Mouse (Mus musculus) megakaryocyte progenitor cell, adult 5-6 weeks (primary cell): Measurements from ENCODE around the gene Ppp6r2. TPM values are rescaled to one million over a fixed set of nuclear protein-coding genes. Genes with fewer than 3 reads are reported as not detected.

Source experiments
- ATAC-seq: replicated peaks from 2 replicates; pipeline ENCODE4 v1.8.0; 2016; ENCODE audit warnings: mild to moderate bottlenecking, moderate TSS enrichment, inconsistent platforms; ENCODE audit not compliant: poor library complexity
- total RNA-seq, 2 experiments: library from RNA; stranded (forward) in 1 of 2; stranded (reverse) in 1 of 2; fragments of 157-497, 149-512 nt in 1 of 2; fragments of 200-1000 nt in 1 of 2; gene quantifications; 2 replicates each; pipeline versions ENCODE4 v1.2.3 to v1.2.4; 2015 to 2017

Ppp6r2 gene
- total RNA-seq (2015) = 8.5 and 11.8 TPM in 2 replicates
- total RNA-seq (2017) = 9.8 and 11.2 TPM in 2 replicates

- ATAC-seq = peak; percentile 36
Observed at GRCm38 (mm10) chr15:89210915-89211715, at the start of gene Ppp6r2. Gene Ppp6r2, plus strand, starts transcription at chr15:89211553.

DNA sequence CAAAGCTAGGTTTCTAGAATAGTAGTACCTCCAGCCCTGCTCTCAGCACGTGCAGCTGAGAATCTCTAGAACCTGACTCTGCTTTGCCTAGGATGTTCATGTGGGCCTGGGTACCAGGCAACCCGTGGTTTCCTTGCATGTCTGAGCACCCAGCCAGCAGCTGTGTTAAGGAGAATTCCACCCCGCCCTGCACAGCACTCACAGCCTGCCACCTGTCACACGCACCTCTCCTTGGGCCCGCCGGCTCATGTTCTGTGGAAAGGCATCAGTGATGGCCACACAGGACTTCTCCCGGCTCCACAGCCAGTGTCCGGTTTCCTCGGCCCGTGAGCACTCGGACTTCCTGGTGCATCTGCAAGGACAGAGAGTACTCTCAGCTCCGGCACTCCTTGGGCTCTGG lies 45.9 kb upstream of the Ppp6r2 start:
- no peak for ATAC-seq

DNA sequence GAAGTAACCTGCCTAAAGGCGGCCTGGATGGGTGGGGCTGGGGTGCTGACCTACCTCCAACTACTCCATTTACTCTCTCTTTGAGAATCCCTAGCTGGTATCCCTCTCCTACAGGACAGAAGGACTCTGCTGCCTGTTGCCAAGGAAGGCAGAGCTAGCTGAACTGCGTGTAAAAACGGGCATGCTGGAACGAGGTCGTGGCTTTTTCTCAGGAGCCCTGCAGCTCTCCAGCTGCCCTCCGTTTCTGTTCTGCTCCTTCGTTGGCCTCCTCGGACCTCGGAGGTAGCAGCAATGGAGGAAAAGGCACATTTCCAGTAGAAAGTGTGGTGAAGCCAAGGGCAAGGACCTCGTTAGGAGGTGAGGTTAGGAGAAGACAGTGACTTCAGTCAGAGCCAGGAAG lies 42.4 kb upstream of the Ppp6r2 start:
- ATAC-seq = no peak

GRCm38 (mm10) chr15:89169431-89169830 lies 41.9 kb upstream of the Ppp6r2 start:
- no peak for ATAC-seq

DNA sequence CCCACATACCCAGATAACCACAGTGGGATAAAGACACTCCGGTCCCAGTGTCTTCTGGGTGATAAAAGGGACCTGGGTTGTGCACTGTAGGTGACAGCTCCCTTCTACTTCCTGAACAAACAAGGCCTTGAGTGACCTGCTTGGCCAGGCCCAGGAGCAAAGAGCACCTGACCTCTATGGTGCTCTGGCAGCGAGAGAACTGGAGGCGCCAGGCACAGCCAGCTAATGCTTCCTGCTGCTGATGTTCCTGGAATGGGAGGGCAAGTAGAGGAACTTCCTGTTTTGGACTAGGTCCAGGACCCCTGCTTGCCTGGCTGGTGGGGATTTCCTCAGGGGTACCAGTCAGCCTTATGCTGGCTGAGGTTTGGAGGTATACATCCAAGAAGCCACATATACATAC lies 41.3 kb upstream of the Ppp6r2 start:
- no peak for ATAC-seq

- peak; percentile 12; the same call in 1 of the 2 replicates for ATAC-seq
Observed at GRCm38 (mm10) chr15:89171526-89172051, 39.8 kb upstream of the Ppp6r2 start.

- peak; percentile 53 for ATAC-seq
Observed at GRCm38 (mm10) chr15:89172276-89172935, 38.9 kb upstream of the Ppp6r2 start.

DNA sequence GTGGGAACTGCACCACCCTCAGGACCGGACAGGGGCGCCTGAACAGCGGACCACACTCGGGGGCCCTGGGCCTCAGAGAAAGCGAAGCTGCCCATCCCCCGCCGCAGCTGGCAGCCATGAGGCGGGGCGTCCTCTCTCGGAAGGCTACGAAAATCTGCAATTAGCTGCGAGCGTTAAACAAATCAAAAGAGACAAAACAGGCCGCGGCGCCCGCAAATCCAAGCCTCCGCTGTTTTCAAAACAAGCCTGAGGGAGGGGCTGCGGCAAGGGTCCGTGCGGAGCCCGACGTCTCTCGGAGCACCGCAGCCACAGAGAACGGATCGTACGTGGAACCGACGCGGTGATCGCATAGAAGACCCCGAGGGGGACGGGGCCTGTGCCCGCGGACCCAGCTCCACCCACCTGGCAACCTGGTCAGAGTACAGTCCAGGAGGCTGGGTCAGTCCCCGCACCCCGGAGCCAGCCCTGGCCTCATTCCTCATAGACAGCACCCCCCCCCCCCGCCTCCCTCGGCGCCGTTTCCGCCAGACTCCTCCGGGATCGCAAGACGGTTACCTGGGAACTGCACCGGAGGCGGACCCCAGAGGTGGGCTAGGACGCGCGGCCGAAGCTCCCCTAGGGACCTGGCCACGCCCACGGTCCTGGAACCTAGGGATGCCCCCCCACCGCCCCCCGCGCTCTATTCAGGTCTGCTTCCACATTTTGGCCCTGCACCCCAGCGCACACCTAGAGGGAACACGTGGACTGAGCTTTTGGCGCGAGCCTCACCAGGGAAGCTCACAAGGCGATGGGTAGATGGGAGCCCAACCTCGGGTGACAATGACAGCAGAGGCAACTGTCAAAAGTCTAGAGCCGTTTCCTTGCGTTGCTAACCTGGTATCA lies 38.1 kb upstream of the Ppp6r2 start:
- 0 out of 2 replicates have a peak, but pooled peaks have one; percentile 4 for ATAC-seq

DNA sequence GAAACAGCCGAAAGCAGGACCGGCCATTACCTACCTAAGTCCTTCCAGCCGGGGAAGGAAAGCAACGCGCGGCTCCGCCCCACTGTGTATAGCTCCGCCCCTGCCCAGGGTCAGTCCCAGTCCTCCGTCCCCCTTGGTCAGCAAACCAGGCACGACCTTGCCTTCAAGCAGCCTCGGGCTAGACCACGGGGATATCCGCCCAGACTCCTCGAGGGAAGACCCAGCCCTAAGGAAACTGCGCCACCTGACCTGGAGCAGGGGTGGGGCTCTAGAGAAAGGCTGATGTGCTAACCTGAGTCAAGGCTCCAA lies 37.5 kb upstream of the Ppp6r2 start:
- ATAC-seq = 0 out of 2 replicates have a peak, but pooled peaks have one; percentile 10

DNA sequence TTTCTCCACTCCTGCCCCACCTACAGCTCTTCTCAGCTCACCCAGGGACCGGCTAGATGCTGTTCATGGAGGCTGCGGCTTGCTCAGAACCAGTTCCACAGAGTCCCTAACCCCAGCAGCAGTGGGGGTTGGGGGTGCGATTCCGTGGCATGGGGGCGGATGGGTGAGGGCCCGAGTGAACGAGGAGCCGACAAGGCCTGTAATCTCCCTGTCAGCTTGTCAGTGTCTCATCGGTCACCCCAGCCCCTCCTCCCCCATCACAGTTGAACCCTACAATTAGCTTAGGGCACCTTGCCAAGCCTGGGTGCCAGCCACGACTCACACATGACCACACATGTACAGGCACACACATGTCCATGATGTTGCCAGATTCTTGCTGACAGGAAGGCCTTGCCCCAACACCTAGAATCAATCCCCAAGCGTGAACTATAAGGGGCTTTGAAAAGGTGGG lies 36.4 kb upstream of the Ppp6r2 start:
- ATAC-seq = no peak

GRCm38 (mm10) chr15:89175411-89176155 lies 35.8 kb upstream of the Ppp6r2 start:
- ATAC-seq = no peak

DNA sequence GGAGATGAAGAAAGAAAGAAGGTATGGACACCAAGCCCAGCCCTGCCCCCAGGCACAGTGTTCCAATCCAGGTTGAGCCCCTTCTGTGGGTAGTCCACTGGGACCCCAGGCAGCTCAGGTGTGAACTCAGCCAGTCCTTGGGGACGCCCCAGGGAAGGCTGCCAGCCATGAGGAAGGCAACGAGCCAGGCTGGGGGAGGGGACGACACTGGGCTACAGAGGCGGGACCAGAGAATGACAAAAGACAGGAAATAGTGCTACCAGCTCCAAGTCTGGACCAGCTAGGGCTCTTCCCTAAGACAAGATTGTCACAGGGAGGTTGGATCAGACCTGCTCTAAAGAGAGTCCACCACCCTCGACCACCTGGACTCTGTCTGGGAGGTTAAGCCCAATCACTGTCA lies 34.2 kb upstream of the Ppp6r2 start:
- ATAC-seq = peak; percentile 41

DNA sequence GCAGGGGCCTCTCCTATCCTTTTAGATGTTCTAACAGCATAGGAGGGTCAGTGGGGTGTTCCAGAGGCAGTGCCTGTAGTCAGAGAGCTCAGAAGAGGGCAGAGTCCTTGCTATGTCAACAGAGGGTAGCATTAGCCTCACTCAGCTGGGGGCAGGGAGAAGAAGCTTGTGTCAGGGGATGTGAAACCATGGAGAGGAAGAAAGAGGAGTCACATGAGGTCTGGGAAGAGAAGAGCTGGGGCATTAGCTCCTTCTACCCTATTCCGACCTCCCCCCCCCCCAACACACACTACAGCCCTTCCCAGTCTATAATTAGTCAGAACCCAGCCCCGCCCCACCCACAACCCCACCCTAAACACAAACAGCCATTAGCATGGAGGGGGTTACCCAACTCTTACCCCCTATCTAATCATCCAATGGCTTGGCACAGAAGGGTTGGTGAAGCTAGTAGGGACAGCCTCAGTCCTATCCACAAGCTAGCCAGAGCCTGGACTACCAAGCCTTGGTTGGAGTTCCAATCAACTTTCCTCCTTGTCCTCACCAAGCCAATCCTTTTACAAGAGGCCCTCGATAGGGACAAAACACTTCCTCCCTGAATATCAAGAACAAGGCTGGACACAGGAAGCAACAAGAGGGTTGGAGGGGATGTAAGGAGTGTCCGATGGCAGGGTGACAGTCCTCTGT lies 33.6 kb upstream of the Ppp6r2 start:
- peak; percentile 60 for ATAC-seq

- ATAC-seq = no peak
Observed at GRCm38 (mm10) chr15:89178260-89178860, 33.0 kb upstream of the Ppp6r2 start.

DNA sequence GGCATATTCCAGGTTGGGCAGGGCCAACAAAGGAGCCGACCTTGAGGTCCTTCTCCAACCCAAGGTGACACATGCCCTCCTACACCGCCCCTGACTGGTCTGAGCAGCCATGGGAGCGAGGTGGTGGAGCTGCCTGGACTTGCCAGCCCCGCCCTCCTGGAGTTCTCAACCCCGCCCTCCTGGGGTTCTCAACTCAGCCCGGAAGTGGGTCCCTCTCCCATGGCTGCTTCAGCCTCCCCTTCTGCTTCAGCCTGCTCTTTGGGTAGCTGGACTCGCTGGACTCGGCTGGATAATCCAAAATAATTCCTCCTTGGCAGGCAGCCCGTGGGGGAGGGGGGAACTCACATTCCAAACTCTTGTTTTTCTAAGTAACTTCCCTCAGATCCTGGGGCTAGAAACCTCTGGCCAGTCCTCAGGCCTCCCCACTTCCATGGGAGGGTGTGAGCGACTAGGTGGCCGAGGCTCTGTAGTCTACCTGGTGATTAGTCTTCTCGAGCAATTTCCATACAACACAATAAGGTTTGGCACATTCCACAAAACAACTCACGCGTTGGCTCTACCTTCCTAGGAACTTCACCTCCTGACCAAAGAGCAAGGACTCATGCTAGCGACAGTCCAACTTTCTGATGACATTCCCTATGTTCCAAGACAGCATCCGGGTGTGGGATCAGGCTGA lies 32.3 kb upstream of the Ppp6r2 start:
- ATAC-seq = 0 out of 2 replicates have a peak, but pooled peaks have one; percentile 22

GRCm38 (mm10) chr15:89179630-89179964 lies 31.8 kb upstream of the Ppp6r2 start:
- no peak for ATAC-seq

DNA sequence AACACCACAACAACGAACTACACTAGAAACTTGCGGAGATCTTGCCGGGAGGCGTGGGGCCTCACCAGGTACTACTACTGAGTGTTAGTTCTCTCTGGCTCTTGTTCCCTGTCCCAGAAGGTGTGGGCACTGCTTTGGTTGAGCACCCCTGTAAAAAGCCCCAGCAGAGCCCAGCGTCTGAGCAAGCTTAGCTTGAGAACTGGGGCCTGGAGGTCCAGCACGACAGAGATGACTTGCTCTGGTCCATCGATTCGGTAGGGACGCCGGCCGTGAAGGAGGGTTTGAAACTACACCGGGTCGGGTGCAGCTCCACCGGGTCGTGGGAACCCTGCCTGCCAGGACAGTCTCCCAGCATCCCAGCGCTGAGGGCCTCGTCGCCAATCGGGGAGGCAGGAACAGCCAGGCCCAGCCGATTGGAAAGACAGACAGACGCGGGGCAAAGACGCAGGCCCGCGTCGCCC lies 31.2 kb upstream of the Ppp6r2 start:
- ATAC-seq = no peak

DNA sequence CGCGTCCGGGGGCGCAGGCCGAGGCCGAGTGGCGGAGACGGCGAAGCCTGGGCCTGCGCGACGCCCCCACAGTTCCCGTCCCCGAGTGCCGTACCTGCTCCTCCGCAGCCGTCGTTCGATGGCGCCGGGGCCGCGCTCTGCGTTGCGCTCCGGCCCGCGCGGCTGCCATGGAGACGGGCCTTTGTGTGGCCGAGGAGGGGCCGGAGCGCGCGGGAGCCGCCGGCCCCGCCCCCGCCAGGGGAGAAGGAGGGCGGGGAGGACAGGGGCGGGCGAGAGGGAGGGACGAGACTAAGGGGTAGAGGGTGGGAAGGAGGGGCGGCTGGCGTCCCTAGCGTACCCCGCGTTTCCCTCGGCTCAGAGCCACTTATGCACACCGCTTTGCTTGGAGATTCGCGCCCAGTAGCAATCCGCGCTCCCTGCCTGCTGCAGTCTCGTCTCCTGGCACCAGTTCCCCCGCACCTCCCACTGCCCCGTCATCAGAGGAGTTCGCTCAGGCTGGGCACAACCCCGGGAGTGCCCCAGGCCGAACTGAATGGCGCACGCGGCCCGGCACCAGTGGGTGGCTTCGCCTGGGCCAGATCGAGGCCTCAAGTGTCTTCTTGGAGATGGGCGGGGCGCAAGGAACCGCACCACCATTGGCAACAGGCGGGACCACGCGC lies 30.7 kb upstream of the Ppp6r2 start, which contains the start of gene Plxnb2:
Gene Plxnb2 (minus strand): TSS at position 218 of the 659 bp plus-strand sequence.
- peak; percentile 9 for ATAC-seq
